Mouse (Mus musculus) forebrain, embryonic 16.5 days (tissue): ENCODE measurements at regions not wholly inside any gene's neighbourhood (a gene's known extent, or its start where the extent isn't known, plus 50 kb on each side); places are given as distances from the start of the nearest gene placed in this dataset.

Experiments used
- ATAC-seq: fragments of 200-750 bp; cut with Nextera tagmentation; 2 replicates; pipeline ENCODE4 v1.8.0; 2017; ENCODE audit warnings: mild to moderate bottlenecking, moderate library complexity
- H3K27ac ChIP-seq: fragments of 300-500 bp; sonication (generic); 2 replicates; pipeline ENCODE4 v1.5.1; 2014; ENCODE audit warnings: low read length, control low read depth
- H3K27me3 ChIP-seq: fragments of 300-500 bp; sonication (generic); replicated peaks from 2 replicates; pipeline ENCODE4 v1.6.1; 2014; ENCODE audit warnings: low read length; ENCODE audit not compliant: control insufficient read depth, insufficient read depth
- H3K36me3 ChIP-seq: fragments of 300-500 bp; sonication (generic); 2 replicates; pipeline ENCODE4 v1.6.1; 2014; ENCODE audit not compliant: control insufficient read depth, insufficient read depth
- H3K4me1 ChIP-seq: fragments of 300-500 bp; sonication (generic); replicated peaks from 2 replicates; pipeline ENCODE4 v1.6.1; 2014; ENCODE audit warnings: low read length; ENCODE audit not compliant: control insufficient read depth, insufficient read depth
- H3K4me2 ChIP-seq: fragments of 300-500 bp; sonication (generic); 2 replicates; pipeline ENCODE4 v1.6.1; 2014; ENCODE audit warnings: mild to moderate bottlenecking, low read length, control low read depth
- H3K4me3 ChIP-seq: fragments of 300-500 bp; sonication (generic); replicated peaks from 2 replicates; pipeline ENCODE4 v1.5.1; 2014; ENCODE audit warnings: mild to moderate bottlenecking, low read length, control low read depth
- H3K9ac ChIP-seq: fragments of 300-500 bp; sonication (generic); replicated peaks from 2 replicates; pipeline ENCODE4 v1.6.1; 2014; ENCODE audit warnings: low read depth, low read length, control low read depth
- H3K9me3 ChIP-seq: fragments of 300-500 bp; sonication (generic); 2 replicates; pipeline ENCODE4 v1.6.1; 2016; ENCODE audit warnings: low read length; ENCODE audit not compliant: control insufficient read depth
- WGBS: fragments of 180-500 bp; shearing (Covaris S2); extraction: QIAGEN DNeasy Blood & Tissue Kit; methylation state at CpG from one replicate; pipeline ENCODE4 v1.1.7; 2014; 5-methylcytosine and 5-hydroxymethylcytosine counted together

DNA sequence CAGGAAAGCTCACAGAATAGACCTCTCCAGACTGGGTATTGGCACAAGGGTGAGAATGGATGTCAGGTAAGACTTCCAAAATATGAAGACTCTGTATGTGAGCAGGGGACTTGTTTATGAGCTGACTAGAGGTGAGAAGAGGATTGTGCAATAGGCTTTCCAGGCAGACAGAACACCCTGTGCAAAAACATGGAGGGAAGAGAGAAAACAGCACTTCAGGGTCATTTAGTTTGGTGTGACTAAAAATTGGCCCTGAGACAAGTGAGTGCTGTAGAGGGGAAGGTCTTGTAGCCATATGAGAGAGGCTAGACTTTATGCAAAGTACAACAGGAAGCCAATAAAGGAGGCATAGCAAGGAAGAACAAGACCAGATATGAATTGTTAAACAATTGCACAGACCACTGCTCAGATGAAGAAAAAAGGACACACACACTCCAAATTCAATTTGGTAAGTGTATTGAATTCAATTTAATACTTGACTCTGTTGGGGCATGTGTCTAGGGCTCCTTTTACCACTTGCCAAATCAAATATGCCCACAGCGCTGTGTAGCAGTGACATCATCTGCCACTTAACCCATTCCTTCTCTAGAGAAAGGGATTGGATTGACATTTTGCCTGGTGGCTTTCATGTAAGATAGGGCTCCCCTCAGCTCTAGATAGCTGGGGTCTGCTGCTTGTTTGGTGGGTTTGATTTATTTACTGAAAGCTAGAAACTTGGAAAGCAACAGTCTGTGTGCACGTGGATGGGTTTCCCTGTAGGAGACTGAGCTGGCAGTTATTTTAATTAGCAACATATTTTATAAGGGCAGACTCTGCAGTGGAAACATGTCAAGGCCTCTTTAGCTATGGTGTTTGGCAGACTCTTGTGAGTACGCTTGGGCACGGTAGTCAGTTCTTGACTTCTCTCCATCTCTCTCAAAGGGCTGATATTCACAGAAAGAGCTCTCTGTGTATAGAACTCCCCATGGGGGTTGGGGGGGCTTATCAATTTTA is 501.1 kb upstream of the Gm26657 start:
- 38% methylated on average over 4 of the region's 4 CpGs for WGBS
- no peak overlapping the region for H3K4me3 ChIP-seq
- 0 out of 2 replicates have a peak, but pooled peaks cover 5% of the 10 kb centered on the region for H3K4me1 ChIP-seq
- no peaks in the 10 kb centered on the region for H3K36me3 ChIP-seq
- no peak overlapping the region for H3K27ac ChIP-seq
- no peaks in the 10 kb centered on the region for H3K27me3 ChIP-seq
- no peak overlapping the region for H3K4me2 ChIP-seq
- no peaks in the 10 kb centered on the region for H3K9me3 ChIP-seq
- no peak for ATAC-seq
- no peak overlapping the region for H3K9ac ChIP-seq

DNA sequence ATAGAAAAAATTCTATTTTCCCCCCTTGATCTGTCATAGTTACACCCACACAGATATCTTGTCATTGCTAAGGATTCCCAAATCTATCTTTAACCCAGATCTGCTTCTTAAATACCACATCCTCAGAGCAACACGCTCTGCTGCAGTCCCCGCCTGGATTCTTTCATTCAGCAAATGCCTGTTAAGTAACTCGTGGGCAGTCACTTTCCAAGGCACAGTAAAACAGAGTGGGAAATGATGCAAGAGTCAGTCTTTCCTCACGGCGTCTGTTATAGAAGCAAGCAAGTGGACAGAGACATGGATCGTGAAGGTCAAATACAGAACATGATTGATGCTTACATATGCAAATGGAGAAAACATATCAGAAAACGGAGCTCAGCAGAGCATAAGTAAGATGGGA is 508.5 kb upstream of the Gm26657 start:
- no peak for ATAC-seq
- Histone ChIP-seq H3K9ac (no peak overlapping the region), H3K4me2 (no peak overlapping the region), H3K4me1 (no peaks in the 10 kb centered on the region), H3K36me3 (no peaks in the 10 kb centered on the region), H3K27me3 (no peaks in the 10 kb centered on the region), H3K4me3 (no peak overlapping the region), H3K9me3 (no peaks in the 10 kb centered on the region), H3K27ac (no peak overlapping the region)
- WGBS = 86% methylated on average over 7 of the region's 7 CpGs

DNA sequence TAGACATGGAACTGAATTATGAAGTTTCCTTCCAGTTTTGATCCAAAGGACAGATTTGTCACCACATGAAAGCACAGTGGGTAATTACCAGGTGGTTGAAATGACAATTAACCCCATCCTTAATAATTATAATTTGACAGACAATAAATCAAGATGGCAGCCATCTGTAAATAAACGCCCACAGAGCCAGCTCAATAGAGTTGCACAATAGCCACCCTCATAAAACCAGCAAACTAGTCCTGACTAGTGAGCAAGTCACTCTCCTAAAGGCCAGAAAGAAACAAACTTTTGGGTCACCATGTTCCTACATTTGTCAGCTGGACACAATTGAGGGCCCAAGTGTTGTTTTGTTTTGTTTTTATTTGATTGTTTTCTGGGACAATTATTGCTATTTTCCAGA is 509.4 kb upstream of the Gm26657 start:
- ATAC-seq = no peak
- Histone ChIP-seq H3K36me3 (no peaks in the 10 kb centered on the region), H3K27ac (no peak overlapping the region), H3K9ac (no peak overlapping the region), H3K9me3 (no peaks in the 10 kb centered on the region), H3K4me2 (no peak overlapping the region), H3K27me3 (no peaks in the 10 kb centered on the region), H3K4me3 (no peak overlapping the region), H3K4me1 (no peaks in the 10 kb centered on the region)
- WGBS = 75% methylated on average over 1 of the region's 1 CpGs

DNA sequence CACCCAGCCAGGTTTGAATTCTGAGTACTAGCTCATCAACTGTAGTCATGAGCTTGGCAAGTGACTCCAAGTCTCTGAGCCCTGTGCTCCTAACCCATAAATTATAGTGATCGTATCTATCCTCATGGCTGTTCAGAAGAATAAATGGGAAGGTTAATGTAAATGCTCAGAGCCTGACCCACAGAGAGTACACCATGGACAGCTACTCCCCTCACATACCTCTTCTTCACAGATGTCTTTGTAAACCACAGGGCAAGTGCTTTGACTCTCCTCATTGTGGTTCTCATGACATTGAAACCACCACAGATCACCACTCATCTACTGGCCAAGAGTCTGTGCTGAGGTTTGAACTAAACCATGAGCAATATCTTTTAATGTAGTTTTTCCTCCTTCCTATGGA is 513.4 kb upstream of the Gm26657 start:
- no peaks in the 10 kb centered on the region for H3K36me3 ChIP-seq
- peaks cover 9% of the 10 kb centered on the region; the same call in 1 of the 2 replicates for H3K4me1 ChIP-seq
- no peak overlapping the region for H3K4me3 ChIP-seq
- no peaks in the 10 kb centered on the region for H3K27me3 ChIP-seq
- no peak overlapping the region for H3K4me2 ChIP-seq
- WGBS = 96% methylated on average over 1 of the region's 1 CpGs
- H3K9me3 ChIP-seq = no peaks in the 10 kb centered on the region
- no peak overlapping the region for H3K9ac ChIP-seq
- no peak overlapping the region for H3K27ac ChIP-seq
- no peak for ATAC-seq

DNA sequence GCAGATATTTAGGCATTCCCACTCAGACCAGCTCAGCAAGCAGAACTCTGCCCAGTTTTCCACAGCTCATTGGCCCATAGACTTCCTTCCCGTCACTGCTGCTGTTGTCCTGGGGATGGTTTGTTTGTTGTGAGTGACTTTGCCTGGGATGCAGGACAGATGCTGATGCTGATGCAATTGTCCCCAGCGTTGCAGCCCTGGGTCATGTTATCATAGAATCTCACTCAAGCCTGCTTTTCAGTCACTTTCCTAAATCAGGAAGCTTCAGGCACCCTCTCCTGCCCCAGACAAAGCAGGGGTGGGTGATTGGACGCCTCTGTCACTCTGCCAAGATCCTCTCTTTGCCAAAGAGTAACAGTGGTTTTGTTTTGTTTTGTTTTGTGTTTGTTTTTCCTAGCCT is 515.3 kb upstream of the Gm26657 start:
- H3K4me3 ChIP-seq = no peak overlapping the region
- no peaks in the 10 kb centered on the region for H3K36me3 ChIP-seq
- ATAC-seq = no peak
- H3K4me1 ChIP-seq = peaks cover 10% of the 10 kb centered on the region; the same call in 1 of the 2 replicates
- no peak overlapping the region for H3K9ac ChIP-seq
- 37% methylated on average over 3 of the region's 3 CpGs for WGBS
- no peak overlapping the region for H3K4me2 ChIP-seq
- H3K27ac ChIP-seq = no peak overlapping the region
- no peaks in the 10 kb centered on the region for H3K27me3 ChIP-seq
- no peaks in the 10 kb centered on the region for H3K9me3 ChIP-seq

DNA sequence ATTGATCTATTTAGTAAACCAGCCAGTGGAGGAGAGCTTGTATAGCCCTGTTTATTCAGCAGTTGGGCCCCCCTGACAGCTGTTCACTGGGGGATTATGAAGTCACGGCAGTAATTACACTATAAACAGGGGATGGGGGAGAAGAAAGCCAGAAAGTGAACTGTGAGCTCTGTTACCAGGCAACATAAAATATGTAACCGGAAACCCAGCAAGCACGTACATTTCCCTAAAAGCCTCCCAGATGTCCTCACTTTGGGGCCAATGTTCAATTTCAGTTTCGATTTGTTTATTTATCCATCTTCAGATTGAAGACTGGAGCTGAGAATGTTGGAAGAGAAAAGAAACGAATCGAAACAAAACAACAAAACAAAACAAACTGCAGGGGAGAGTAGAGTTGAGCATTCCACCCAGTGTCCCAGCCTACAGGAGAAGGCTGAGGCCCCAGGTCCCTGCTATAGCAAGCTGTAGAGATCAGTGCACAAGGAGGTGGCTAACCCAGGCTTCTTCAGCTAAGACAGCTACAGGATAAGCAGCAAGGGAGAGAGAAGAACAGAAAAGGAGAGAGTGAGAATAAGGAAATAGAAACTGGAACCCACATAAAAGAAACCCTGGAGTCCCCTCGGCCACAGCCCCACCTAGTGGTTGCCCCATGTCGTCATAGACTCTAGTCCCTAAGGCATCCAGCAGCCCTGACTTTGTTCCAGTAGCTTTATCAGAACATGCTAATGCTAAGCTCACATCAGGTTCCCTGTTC is 517.7 kb upstream of the Gm26657 start:
- H3K4me3 ChIP-seq = no peak overlapping the region
- H3K9ac ChIP-seq = no peak overlapping the region
- H3K27ac ChIP-seq = no peak overlapping the region
- H3K27me3 ChIP-seq = no peaks in the 10 kb centered on the region
- 39% methylated on average over 8 of the region's 8 CpGs for WGBS
- H3K4me2 ChIP-seq = no peak overlapping the region
- H3K36me3 ChIP-seq = no peaks in the 10 kb centered on the region
- H3K9me3 ChIP-seq = no peaks in the 10 kb centered on the region
- peak; percentile 72 for ATAC-seq
- H3K4me1 ChIP-seq = peaks cover 10% of the 10 kb centered on the region; the same call in 1 of the 2 replicates

DNA sequence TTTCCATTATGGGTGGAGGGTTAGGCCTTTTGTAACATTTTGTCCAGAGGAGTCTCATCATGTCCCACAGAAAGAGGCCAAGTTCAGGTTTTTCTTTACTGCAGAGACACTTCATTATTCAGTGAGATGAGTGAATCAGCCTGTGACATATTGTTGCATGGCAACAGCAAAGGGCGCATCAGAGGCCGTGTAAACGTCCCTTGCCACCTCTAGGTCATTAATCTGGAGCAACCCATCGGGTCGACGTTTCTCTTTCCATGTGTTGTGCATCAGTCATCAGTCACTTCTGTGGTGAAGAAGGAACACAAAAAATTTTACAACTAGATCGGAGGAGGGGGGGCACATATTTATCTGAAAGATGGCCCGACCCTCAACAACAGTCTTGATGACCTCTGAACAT is 519.3 kb upstream of the Gm26657 start:
- H3K36me3 ChIP-seq = no peaks in the 10 kb centered on the region
- H3K27ac ChIP-seq = no peak overlapping the region
- H3K9me3 ChIP-seq = no peaks in the 10 kb centered on the region
- no peak overlapping the region for H3K4me2 ChIP-seq
- no peak overlapping the region for H3K4me3 ChIP-seq
- peaks cover 10% of the 10 kb centered on the region; the same call in 1 of the 2 replicates for H3K4me1 ChIP-seq
- no peaks in the 10 kb centered on the region for H3K27me3 ChIP-seq
- H3K9ac ChIP-seq = no peak overlapping the region
- 79% methylated on average over 8 of the region's 8 CpGs for WGBS
- no peak for ATAC-seq

DNA sequence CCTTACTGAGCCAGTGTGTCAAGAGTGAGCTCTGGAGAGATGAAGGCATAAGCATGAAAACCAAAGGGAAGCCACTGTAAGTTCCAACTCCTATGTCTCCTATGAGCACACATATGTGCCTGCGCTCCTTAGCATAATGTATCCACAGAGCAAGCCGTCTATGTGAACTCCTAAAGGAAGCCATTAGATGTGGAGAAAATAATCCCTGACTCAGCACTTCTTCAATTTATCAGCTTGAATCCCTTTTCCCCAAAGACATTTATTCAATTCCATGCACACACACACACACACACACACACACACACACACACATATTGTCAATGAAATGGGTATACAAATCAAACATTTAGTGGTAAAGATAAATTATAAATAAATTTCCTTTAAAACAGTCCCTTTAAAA is 530.4 kb upstream of the Gm26657 start:
- no peaks in the 10 kb centered on the region for H3K27me3 ChIP-seq
- H3K4me3 ChIP-seq = no peak overlapping the region
- no peaks in the 10 kb centered on the region for H3K4me1 ChIP-seq
- no peak overlapping the region for H3K4me2 ChIP-seq
- H3K9me3 ChIP-seq = no peaks in the 10 kb centered on the region
- no peaks in the 10 kb centered on the region for H3K36me3 ChIP-seq
- H3K9ac ChIP-seq = no peak overlapping the region
- ATAC-seq = no peak
- 96% methylated on average over 2 of the region's 2 CpGs for WGBS
- H3K27ac ChIP-seq = no peak overlapping the region

DNA sequence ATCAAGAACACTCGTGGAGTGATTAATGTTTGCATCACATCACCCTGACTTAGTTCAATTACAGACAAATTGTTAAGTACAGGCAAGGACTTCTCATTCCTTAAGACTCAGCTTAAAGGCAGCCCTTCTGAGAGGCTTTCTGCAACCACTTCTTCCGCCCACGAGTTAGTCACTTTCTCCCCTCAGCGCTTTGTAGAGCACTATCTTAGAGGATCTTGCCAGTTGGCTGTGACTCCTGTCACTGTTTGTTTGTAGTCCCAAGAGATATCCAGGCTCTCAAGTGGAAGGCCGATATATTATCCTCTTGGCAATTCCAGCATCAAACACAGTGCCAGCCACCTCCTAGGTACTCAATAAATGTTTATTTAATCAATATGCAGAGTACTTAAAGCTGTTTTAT is 532.1 kb upstream of the Gm26657 start:
- no peak overlapping the region for H3K4me2 ChIP-seq
- ATAC-seq = no peak
- H3K9ac ChIP-seq = no peak overlapping the region
- no peak overlapping the region for H3K4me3 ChIP-seq
- no peaks in the 10 kb centered on the region for H3K27me3 ChIP-seq
- H3K4me1 ChIP-seq = no peaks in the 10 kb centered on the region
- H3K9me3 ChIP-seq = peaks cover 3% of the 10 kb centered on the region; the same call in 1 of the 2 replicates
- no peak overlapping the region for H3K27ac ChIP-seq
- H3K36me3 ChIP-seq = no peaks in the 10 kb centered on the region
- 82% methylated on average over 5 of the region's 5 CpGs for WGBS
